Mouse (Mus musculus): ENCODE data around the gene Hscb.

Gene Hscb

GRCm38 (mm10) chr5:110781529-110782238, 57.9 kb downstream of the Hscb start:
- in situ Hi-C loops (cut with MseI, MboI), result no loop called here

- in situ Hi-C loops (cut with MseI, MboI), result no loop called here
Measured at GRCm38 (mm10) chr5:110780761-110781528, 58.6 kb downstream of the Hscb start.

GRCm38 (mm10) chr5:110779998-110780760, 59.4 kb downstream of the Hscb start, which contains the start of gene Pus1:
TSS of gene Pus1 (minus strand) at chr5:110780659.
- in situ Hi-C loops (cut with MseI, MboI), result no loop called here

GRCm38 (mm10) chr5:110779276-110779997, 60.1 kb downstream of the Hscb start:
- in situ Hi-C loops (cut with MseI, MboI), result no loop called here

Measured in mouse trophoblast stem cell (cell line).